Mouse (Mus musculus): ENCODE results near the gene Golm1. TPM values are rescaled to one million over a fixed set of nuclear protein-coding genes. Genes with fewer than 3 reads are reported as not detected.

Gene Golm1
- polyA plus RNA-seq, 1 experiment from 2014 or later, result 40.9 TPM

DNA sequence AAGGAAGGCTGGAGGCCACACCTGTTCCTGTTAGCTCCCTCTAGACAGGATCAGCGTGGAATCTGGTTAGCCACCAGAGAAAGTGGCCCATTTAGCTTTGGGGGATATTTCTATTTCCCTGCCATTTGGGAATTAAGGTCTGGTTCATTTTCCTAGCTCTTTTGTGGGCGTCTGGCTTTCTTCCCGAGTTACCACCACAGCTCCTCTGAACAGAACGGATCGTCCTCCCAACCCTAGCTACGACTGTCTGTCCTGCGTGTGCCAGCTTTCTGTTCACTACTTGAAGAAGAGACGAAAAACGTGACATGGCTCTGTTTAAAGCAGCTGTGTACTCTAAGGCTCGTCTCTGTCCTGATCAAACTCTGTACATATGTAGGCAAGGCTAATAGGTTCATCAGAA is 5.7 kb downstream of the Golm1 start:
- H3K9ac ChIP-seq (replicated peaks; ENCODE audit: low read depth, low read length), result no peak overlapping the region
- no peak overlapping the region for H3K27ac ChIP-seq (ENCODE audit: low read length)
- peaks cover 25% of the 10 kb centered on the region for H3K4me1 ChIP-seq (replicated peaks; ENCODE audit: control insufficient read depth, insufficient read depth, low read length)
- H3K9me3 ChIP-seq (ENCODE audit: control insufficient read depth, low read length), result no peaks in the 10 kb centered on the region
- no peaks in the 10 kb centered on the region for H3K27me3 ChIP-seq (replicated peaks; ENCODE audit: control insufficient read depth, insufficient read depth, low read length)
- H3K4me3 ChIP-seq (replicated peaks; ENCODE audit: low read length), result no peak overlapping the region
- 77% methylated on average over 10 of the region's 10 CpGs for WGBS
- H3K36me3 ChIP-seq (ENCODE audit: control insufficient read depth, insufficient read depth), result no peaks in the 10 kb centered on the region
- H3K4me2 ChIP-seq (ENCODE audit: low read length), result no peak overlapping the region
- no peak for ATAC-seq

DNA sequence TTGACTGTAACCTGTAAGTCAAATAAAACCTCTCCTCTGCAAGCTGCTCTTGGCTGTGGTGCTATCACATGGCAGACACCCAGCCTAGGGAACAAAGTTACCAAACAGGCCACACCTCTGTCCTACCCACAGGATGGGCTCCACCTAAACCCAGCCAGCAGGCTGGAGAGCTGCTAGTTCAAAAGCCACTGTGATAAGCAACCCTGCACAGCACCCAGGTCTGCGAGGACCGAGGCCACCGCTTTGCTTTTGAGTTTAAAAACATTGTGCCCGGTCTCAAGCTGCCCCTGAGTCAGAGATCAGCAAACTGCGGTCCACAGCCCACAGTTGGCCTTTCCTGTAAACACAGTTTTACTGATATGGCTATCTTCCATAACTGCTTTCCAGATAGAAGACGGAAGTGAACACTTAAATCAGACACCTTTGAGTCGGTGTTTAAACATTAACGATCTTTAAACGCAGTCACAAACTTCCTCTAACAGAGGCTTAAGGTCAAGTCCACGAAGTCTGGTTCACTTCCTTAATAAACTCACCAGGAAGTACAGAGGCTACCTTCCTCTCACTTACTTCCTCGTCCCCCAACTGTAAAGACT is 7.0 kb downstream of the Golm1 start:
- peaks cover 19% of the 10 kb centered on the region for H3K4me1 ChIP-seq (replicated peaks; ENCODE audit: control insufficient read depth, insufficient read depth, low read length)
- no peak overlapping the region for H3K27ac ChIP-seq (ENCODE audit: low read length)
- no peak overlapping the region for H3K4me3 ChIP-seq (replicated peaks; ENCODE audit: low read length)
- no peak overlapping the region for H3K4me2 ChIP-seq (ENCODE audit: low read length)
- 76% methylated on average over 11 of the region's 11 CpGs for WGBS
- no peak for ATAC-seq
- H3K9me3 ChIP-seq (ENCODE audit: control insufficient read depth, low read length), result no peaks in the 10 kb centered on the region
- no peaks in the 10 kb centered on the region; the same call in 1 of the 2 replicates for H3K36me3 ChIP-seq (ENCODE audit: control insufficient read depth, insufficient read depth)
- H3K27me3 ChIP-seq (replicated peaks; ENCODE audit: control insufficient read depth, insufficient read depth, low read length), result no peaks in the 10 kb centered on the region
- no peak overlapping the region for H3K9ac ChIP-seq (replicated peaks; ENCODE audit: low read depth, low read length)

DNA sequence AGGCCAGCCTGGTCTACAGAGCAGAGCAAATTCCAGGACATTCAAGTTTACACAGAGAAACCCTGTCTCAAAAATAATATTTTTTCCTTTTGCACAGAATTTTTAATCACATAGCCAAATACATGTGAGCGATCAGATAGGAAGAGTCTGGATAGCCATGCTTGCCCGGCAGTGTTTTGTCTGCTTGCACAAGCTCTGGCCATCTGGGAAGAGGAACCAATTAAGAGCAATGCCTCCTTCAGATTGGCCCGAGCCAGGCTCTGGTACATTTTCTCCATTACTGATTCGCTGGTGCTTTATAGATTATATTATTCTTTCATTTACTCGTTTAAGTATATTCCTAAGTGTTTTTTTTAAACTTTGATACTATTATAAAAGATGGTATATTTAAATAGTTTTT is 7.8 kb downstream of the Golm1 start:
- Histone ChIP-seq H3K27me3 (replicated peaks; ENCODE audit: control insufficient read depth, insufficient read depth, low read length) (no peaks in the 10 kb centered on the region), H3K36me3 (ENCODE audit: control insufficient read depth, insufficient read depth) (no peaks in the 10 kb centered on the region; the same call in 1 of the 2 replicates), H3K4me3 (replicated peaks; ENCODE audit: low read length) (no peak overlapping the region), H3K4me1 (replicated peaks; ENCODE audit: control insufficient read depth, insufficient read depth, low read length) (peaks cover 14% of the 10 kb centered on the region), H3K27ac (ENCODE audit: low read length) (no peak overlapping the region), H3K4me2 (ENCODE audit: low read length) (no peak overlapping the region), H3K9ac (replicated peaks; ENCODE audit: low read depth, low read length) (no peak overlapping the region), H3K9me3 (ENCODE audit: control insufficient read depth, low read length) (no peaks in the 10 kb centered on the region)
- no peak for ATAC-seq
- WGBS, result 77% methylated on average over 5 of the region's 5 CpGs

DNA sequence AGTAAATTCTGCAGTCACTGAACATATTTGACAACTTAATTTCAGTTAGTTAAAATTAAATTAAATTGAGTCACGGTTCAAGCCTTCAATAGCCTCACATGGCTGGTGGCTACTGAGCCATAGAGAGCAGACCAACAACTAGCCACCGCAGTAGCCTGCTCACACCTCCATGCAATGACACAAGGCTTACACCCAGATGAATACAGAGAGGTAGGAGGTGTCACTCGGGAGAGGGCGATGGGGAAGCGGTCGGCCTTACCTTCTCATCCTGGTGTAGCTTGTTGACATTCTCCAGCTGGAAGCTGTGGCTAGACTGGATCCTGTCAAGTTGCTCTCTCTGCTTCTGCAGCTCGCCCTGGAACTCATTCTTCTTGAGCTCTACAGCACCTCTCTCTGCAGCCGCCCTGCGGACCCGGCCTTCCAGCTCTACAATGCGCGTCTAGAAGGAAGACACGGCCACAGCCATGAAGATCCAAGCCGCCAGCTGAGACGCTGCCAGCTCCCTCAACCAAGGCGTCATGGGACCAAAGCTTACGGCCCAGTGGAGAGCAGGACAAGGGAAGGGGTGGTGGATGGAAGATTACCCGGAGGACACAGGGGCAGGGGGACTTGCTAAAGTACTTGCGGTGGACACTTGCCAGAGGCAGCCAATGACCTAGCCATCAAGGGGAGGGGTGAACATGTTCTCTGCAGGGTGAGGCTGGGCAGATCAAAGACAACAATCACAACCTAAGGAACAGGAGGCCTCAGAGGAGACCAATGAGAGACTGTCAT is 11.5 kb downstream of the Golm1 start:
- 95% methylated on average over 19 of the region's 19 CpGs for WGBS
- peaks cover 6% of the 10 kb centered on the region; the same call in 1 of the 2 replicates for H3K36me3 ChIP-seq (ENCODE audit: control insufficient read depth, insufficient read depth)

DNA sequence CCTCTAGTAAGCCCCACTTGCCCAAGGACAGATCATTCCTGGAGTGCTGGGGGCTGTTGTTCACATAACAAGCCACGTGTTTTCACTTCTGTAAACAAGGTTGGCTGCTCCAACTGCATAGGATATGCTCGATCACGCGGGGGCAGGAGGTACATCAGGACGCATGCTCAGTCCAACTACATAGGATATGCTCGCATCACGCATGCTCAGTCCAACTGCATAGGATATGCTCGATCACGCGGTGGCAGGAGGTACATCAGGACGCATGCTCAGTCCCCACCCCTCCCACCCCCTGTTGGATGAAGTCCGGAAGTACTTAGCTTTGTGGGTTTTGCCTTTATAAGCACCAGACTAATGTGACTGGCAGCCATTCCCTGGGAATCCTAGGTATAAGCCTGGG is 13.6 kb downstream of the Golm1 start:
- H3K9ac ChIP-seq (replicated peaks; ENCODE audit: low read depth, low read length), result no peak overlapping the region
- H3K4me2 ChIP-seq (ENCODE audit: low read length), result no peak overlapping the region
- ATAC-seq, result no peak
- no peaks in the 10 kb centered on the region for H3K27me3 ChIP-seq (replicated peaks; ENCODE audit: control insufficient read depth, insufficient read depth, low read length)
- no peak overlapping the region for H3K27ac ChIP-seq (ENCODE audit: low read length)
- H3K36me3 ChIP-seq (ENCODE audit: control insufficient read depth, insufficient read depth), result peaks cover 6% of the 10 kb centered on the region; the same call in 1 of the 2 replicates
- WGBS, result 97% methylated on average over 12 of the region's 12 CpGs
- H3K9me3 ChIP-seq (ENCODE audit: control insufficient read depth, low read length), result no peaks in the 10 kb centered on the region
- H3K4me3 ChIP-seq (replicated peaks; ENCODE audit: low read length), result no peak overlapping the region
- peaks cover 4% of the 10 kb centered on the region for H3K4me1 ChIP-seq (replicated peaks; ENCODE audit: control insufficient read depth, insufficient read depth, low read length)

More for the DNA sequence above, 11.5 kb downstream of the Golm1 start:
- no peak overlapping the region for H3K4me2 ChIP-seq (ENCODE audit: low read length)
- peaks cover 4% of the 10 kb centered on the region; the same call in 1 of the 2 replicates for H3K4me1 ChIP-seq (replicated peaks; ENCODE audit: control insufficient read depth, insufficient read depth, low read length)
- no peak for ATAC-seq
- no peak overlapping the region for H3K9ac ChIP-seq (replicated peaks; ENCODE audit: low read depth, low read length)
- no peaks in the 10 kb centered on the region for H3K27me3 ChIP-seq (replicated peaks; ENCODE audit: control insufficient read depth, insufficient read depth, low read length)
- no peaks in the 10 kb centered on the region for H3K9me3 ChIP-seq (ENCODE audit: control insufficient read depth, low read length)
- H3K4me3 ChIP-seq (replicated peaks; ENCODE audit: low read length), result no peak overlapping the region
- H3K27ac ChIP-seq (ENCODE audit: low read length), result no peak overlapping the region

DNA sequence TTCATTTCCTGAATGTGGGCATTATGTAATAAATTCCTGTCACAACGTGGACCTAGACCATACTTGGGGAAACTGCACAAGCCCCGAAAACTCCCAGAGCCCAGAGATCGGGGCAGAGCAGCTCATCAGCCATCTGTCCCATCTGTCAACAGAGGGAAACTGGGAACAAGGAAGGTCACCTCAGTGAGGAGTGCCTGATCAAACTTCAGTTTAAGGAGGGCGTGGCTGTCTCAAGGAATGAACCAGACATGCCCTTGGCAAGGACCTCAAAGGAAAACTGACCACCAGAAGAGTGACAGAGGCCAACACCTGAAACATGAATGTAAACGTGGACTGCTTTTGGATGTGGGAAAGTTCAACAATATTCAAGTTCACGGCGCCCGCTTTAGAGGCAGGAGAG is 14.2 kb downstream of the Golm1 start:
- Histone ChIP-seq H3K27ac (ENCODE audit: low read length) (no peak overlapping the region), H3K27me3 (replicated peaks; ENCODE audit: control insufficient read depth, insufficient read depth, low read length) (no peaks in the 10 kb centered on the region), H3K4me3 (replicated peaks; ENCODE audit: low read length) (no peak overlapping the region), H3K4me1 (replicated peaks; ENCODE audit: control insufficient read depth, insufficient read depth, low read length) (peaks cover 10% of the 10 kb centered on the region), H3K9ac (replicated peaks; ENCODE audit: low read depth, low read length) (no peak overlapping the region), H3K9me3 (ENCODE audit: control insufficient read depth, low read length) (no peaks in the 10 kb centered on the region), H3K36me3 (ENCODE audit: control insufficient read depth, insufficient read depth) (peaks cover 6% of the 10 kb centered on the region; the same call in 1 of the 2 replicates), H3K4me2 (ENCODE audit: low read length) (no peak overlapping the region)
- no peak for ATAC-seq
- WGBS, result 93% methylated on average over 8 of the region's 8 CpGs

DNA sequence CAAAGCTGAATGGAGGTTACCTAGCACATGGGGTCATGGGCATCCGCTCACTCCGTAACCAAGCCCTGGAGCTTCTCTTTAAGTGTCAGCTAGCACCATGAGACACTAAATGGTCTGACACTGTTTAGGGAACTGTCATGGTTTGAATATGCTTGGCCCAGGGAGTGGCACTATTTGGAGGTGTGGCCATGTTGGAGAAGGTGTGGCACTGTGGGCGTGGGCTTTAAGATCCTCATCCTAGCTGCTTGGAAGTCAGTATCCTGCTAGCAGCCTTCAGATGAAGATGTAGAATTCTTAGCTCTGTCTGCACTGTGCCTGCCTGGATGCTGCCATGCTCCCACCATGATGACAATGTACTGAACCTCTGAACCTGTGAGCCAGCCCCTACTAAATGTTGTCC is 15.2 kb downstream of the Golm1 start:
- Histone ChIP-seq H3K27me3 (replicated peaks; ENCODE audit: control insufficient read depth, insufficient read depth, low read length) (no peaks in the 10 kb centered on the region), H3K4me1 (replicated peaks; ENCODE audit: control insufficient read depth, insufficient read depth, low read length) (peaks cover 10% of the 10 kb centered on the region), H3K9me3 (ENCODE audit: control insufficient read depth, low read length) (no peaks in the 10 kb centered on the region), H3K4me2 (ENCODE audit: low read length) (no peak overlapping the region), H3K27ac (ENCODE audit: low read length) (no peak overlapping the region), H3K36me3 (ENCODE audit: control insufficient read depth, insufficient read depth) (peaks cover 6% of the 10 kb centered on the region; the same call in 1 of the 2 replicates), H3K4me3 (replicated peaks; ENCODE audit: low read length) (no peak overlapping the region), H3K9ac (replicated peaks; ENCODE audit: low read depth, low read length) (no peak overlapping the region)
- no peak for ATAC-seq
- 94% methylated on average over 3 of the region's 3 CpGs for WGBS

DNA sequence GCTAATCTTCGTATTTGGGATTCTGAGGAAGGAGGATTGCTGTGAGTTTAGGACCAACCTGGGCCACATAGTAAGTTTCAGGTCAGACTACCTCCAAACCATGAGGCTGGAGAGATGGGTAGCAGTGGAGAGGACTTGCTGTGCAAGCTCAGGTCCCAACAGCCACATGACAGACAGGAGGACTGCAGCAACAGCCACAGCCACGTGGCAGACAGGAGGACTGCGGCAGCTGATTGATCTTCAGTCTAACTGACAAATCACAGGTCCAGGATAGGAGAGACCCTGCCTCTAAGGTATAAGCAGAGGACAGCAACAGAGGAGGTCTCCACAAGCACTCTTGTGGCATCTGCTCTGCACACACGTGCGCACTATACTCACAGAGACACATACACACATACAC is 17.8 kb downstream of the Golm1 start:
- Histone ChIP-seq H3K9ac (replicated peaks; ENCODE audit: low read depth, low read length) (no peak overlapping the region), H3K4me2 (ENCODE audit: low read length) (no peak overlapping the region), H3K4me1 (replicated peaks; ENCODE audit: control insufficient read depth, insufficient read depth, low read length) (peaks cover 19% of the 10 kb centered on the region), H3K36me3 (ENCODE audit: control insufficient read depth, insufficient read depth) (peaks cover 6% of the 10 kb centered on the region; the same call in 1 of the 2 replicates), H3K9me3 (ENCODE audit: control insufficient read depth, low read length) (no peaks in the 10 kb centered on the region), H3K27ac (ENCODE audit: low read length) (peak overlapping the region; percentile 77), H3K4me3 (replicated peaks; ENCODE audit: low read length) (no peak overlapping the region), H3K27me3 (replicated peaks; ENCODE audit: control insufficient read depth, insufficient read depth, low read length) (no peaks in the 10 kb centered on the region)
- WGBS, result 85% methylated on average over 5 of the region's 5 CpGs
- ATAC-seq, result no peak

DNA sequence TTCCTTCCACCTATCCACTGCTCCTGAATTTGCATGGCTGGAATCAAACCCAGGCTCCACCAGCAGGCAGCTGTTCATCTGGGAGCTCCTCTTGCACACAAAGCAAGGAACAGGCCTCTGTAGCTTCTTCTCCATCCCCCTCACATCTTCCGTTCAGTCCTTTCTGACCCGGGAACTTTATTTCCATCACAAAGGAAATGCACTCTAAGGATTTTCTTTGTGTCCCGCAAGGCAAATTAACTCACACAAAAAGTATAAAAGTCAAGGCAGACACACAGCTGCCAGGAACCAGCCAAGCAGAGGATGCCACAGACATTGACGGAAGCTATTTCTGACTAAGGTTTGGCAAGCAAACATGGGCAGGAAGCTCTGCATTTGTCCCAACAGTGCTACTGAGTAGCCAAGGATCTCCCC is 18.6 kb downstream of the Golm1 start:
- peak overlapping the region; percentile 77 for H3K27ac ChIP-seq (ENCODE audit: low read length)
- H3K4me2 ChIP-seq (ENCODE audit: low read length), result no peak overlapping the region
- no peak overlapping the region for H3K4me3 ChIP-seq (replicated peaks; ENCODE audit: low read length)
- WGBS, result 3% methylated on average over 4 of the region's 4 CpGs
- H3K36me3 ChIP-seq (ENCODE audit: control insufficient read depth, insufficient read depth), result peaks cover 2% of the 10 kb centered on the region; the same call in 1 of the 2 replicates
- H3K9me3 ChIP-seq (ENCODE audit: control insufficient read depth, low read length), result no peaks in the 10 kb centered on the region
- ATAC-seq, result peak; percentile 62
- peaks cover 25% of the 10 kb centered on the region for H3K4me1 ChIP-seq (replicated peaks; ENCODE audit: control insufficient read depth, insufficient read depth, low read length)
- H3K9ac ChIP-seq (replicated peaks; ENCODE audit: low read depth, low read length), result no peak overlapping the region
- no peaks in the 10 kb centered on the region for H3K27me3 ChIP-seq (replicated peaks; ENCODE audit: control insufficient read depth, insufficient read depth, low read length)
